Mouse (Mus musculus) spleen, adult 2 months (tissue): ENCODE data around the gene Jph3.

Experiments used
- CTCF ChIP-seq: fragments of 200-500 bp; IDR thresholded peaks from 2 replicates; pipeline ENCODE4 v1.5.1; 2011; ENCODE audit warnings: mild to moderate bottlenecking, inconsistent platforms; ENCODE audit not compliant: insufficient read depth, insufficient read length, insufficient replicate concordance; ENCODE audit errors: extremely low read depth
- POLR2A ChIP-seq: fragments of 200-500 bp; IDR thresholded peaks from 2 replicates; pipeline ENCODE4 v1.6.1; 2011; ENCODE audit warnings: low read depth, low read length, inconsistent platforms

- no peak for TF ChIP-seq CTCF
- no peak for TF ChIP-seq POLR2A
Observed at GRCm38 (mm10) chr8:121760484-121760883, 31.1 kb downstream of the Jph3 start.
